In the genomic region with DNA sequence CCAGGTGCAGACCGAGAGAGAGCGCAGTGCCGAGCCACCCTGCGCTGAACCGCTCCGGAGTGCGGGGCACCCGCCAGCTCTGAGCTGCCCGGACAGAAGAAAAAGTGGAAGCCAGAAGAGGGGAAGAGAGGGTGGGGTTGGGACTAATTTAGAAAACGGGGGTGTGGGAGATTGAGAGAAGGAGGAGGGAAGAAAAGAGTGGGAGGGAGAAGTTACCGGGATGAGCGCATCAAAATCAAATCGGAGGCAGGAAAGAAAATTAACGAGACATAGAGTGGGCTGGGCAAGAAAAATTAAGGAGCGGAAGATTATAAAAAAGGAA, we compare ENCODE assay signal across 10 mouse cellular contexts. TPM values are rescaled to one million over a fixed set of nuclear protein-coding genes. Genes with fewer than 3 reads are reported as not detected.
A peak's percentile ranks its signal among the peaks of the same experiment; 100 is the strongest.
DNase-seq lines count a peak whose midpoint lies in the region; ATAC-seq and TF ChIP-seq lines count a peak whose summit lies in the region.
"Had no signal": no experiment of that assay in that cellular context is flagged by ENCODE, and none has a peak within 500 bp of the region (broad histone marks: within the 10 kb centered on the region; RNA-seq: fewer than 3 reads in every experiment).

No protein-coding gene starts in this region.

- ATAC-seq in liver, embryonic 15.5 days (ENCODE audit: insufficient read depth): no peak

- no peaks in the 10 kb centered on the region for H3K36me3 ChIP-seq in testis, adult 2 months (ENCODE audit: control insufficient read depth, insufficient read depth, low read length)
- no peaks in the 10 kb centered on the region for H3K36me3 ChIP-seq in liver, embryonic 15.5 days (replicated peaks)

- no peak for DNase-seq in gastrocnemius, adult 2 months
- no peak for DNase-seq in gastrocnemius, postnatal 36 days
- DNase-seq in testis, postnatal 10 days (ENCODE audit: low spot score): no peak
- no peak for DNase-seq in cerebellum, adult 9-11 months
- no peak for DNase-seq in left cerebral cortex, adult 9 months (ENCODE audit: low spot score in 2 of 2)
- DNase-seq in frontal cortex, postnatal 10 days (ENCODE audit: low spot score in 2 of 2): no peak
- DNase-seq: cerebellum, postnatal 25 days; left cerebral cortex, postnatal 4 days had no signal

- peak overlapping the region; percentile 43 for H3K4me3 ChIP-seq in gastrocnemius, adult 2 months
- H3K4me3 ChIP-seq in testis, adult 2 months (ENCODE audit: control insufficient read depth, low read depth, low read length): peak overlapping the region; percentile 53
- 0 out of 2 replicates have a peak overlapping the region, but pooled peaks have one; percentile 8 for H3K4me3 ChIP-seq in liver, embryonic 15.5 days (replicated peaks)

- intact Hi-C loops in gastrocnemius, adult 2 months (cut with DNase I): no loop called here
- intact Hi-C loops in gastrocnemius, postnatal 36 days (cut with DNase I): no loop called here

- TF ChIP-seq POLR2A in testis, adult 2 months (IDR thresholded peaks at IDR 0.05; ENCODE audit: control insufficient read depth, low read depth, low read length): no peak

- no peaks in the 10 kb centered on the region for H3K9me3 ChIP-seq in liver, embryonic 15.5 days (replicated peaks)

- TF ChIP-seq CTCF in gastrocnemius, adult 2 months (IDR thresholded peaks at IDR 0.05): no peak
- TF ChIP-seq CTCF in testis, adult 2 months (IDR thresholded peaks at IDR 0.05; ENCODE audit: control insufficient read depth, insufficient read depth, insufficient replicate concordance, low read depth, low read length): no peak

- peak overlapping the region; percentile 23; the same call in 1 of the 2 replicates for H3K4me2 ChIP-seq in liver, embryonic 15.5 days

- no peak overlapping the region for H3K27ac ChIP-seq in gastrocnemius, adult 2 months
- H3K27ac ChIP-seq in testis, adult 2 months (ENCODE audit: control insufficient read depth, insufficient read depth, low read depth, low read length): no peak overlapping the region
- no peak overlapping the region for H3K27ac ChIP-seq in liver, embryonic 15.5 days (replicated peaks)

- peaks cover 27% of the 10 kb centered on the region for H3K4me1 ChIP-seq in testis, adult 2 months (ENCODE audit: control insufficient read depth, insufficient read depth, low read length)
- no peaks in the 10 kb centered on the region for H3K4me1 ChIP-seq in liver, embryonic 15.5 days (replicated peaks)

- H3K9ac ChIP-seq in liver, embryonic 15.5 days: no peak overlapping the region

- H3K27me3 ChIP-seq in testis, adult 2 months (ENCODE audit: control insufficient read depth, insufficient read depth, low read length): peaks cover 11% of the 10 kb centered on the region
- H3K27me3 ChIP-seq in liver, embryonic 15.5 days: peaks cover 79% of the 10 kb centered on the region

- WGBS in liver, embryonic 15.5 days (ENCODE audit: insufficient replicate concordance): 1% methylated on average over 15 of the region's 15 CpGs

RNA-seq across cellular contexts. Expression of a gene that starts 10.3 kb away (rescaled TPM):
- total RNA-seq in gastrocnemius, adult 2 months (2021): not detected
- total RNA-seq in gastrocnemius, postnatal 36 days (2021): not detected
- polyA plus RNA-seq in testis, adult 2 months (2012; rRNA removed): 0.54 and 0.58 TPM in 2 replicates
- polyA plus RNA-seq in liver, embryonic 15.5 days (2015; fragmentation: Nextera tagmentation; extraction: Ambion mirVana): not detected in 2 replicates
